Mouse (Mus musculus): ENCODE results near the gene Cd5l. TPM values are rescaled to one million over a fixed set of nuclear protein-coding genes. Genes with fewer than 3 reads are reported as not detected.
"Not testable (repeated sequence)": the region's sequence is repeated elsewhere in the genome, so short reads cannot be mapped to it uniquely, and the experiment has no call there.

The Cd5l gene
- polyA plus RNA-seq, 1 experiment from 2014 or later, result not detected

GRCm38 (mm10) chr3:87377228-87377627 is 19.5 kb downstream of the Cd5l start:
- Histone ChIP-seq H3K4me3 (replicated peaks) (no peak overlapping the region), H3K4me1 (replicated peaks) (no peaks in the 10 kb centered on the region), H3K27me3 (no peaks in the 10 kb centered on the region), H3K9me3 (no peaks in the 10 kb centered on the region), H3K4me2 (no peak overlapping the region), H3K27ac (no peak overlapping the region), H3K9ac (replicated peaks) (no peak overlapping the region), H3K36me3 (no peaks in the 10 kb centered on the region)
- WGBS, result 69% methylated on average over 3 of the region's 3 CpGs
- no peak for ATAC-seq (ENCODE audit: insufficient number of reproducible peaks, insufficient read depth, low FRiP score, low TSS enrichment, low read depth)

DNA sequence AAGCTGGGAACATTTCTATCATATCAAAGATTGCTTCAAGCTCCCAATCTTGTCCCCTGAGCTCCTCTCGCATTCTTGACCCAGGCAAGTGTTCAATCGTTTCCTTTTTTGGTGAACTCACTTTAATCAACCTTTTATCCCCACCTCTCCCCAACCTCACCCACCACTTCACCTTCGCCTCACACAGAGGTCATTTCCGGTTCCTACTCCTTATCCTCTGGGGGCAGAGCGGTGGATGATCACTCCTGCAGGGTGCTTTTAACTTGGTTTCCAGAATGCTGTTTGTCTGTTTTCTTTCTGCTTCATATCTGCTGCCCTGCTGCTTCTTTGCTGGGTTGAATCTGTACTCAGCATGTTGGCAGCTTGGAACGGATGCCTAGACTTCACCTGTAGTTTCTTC is 20.0 kb downstream of the Cd5l start:
- Histone ChIP-seq H3K9me3 (no peaks in the 10 kb centered on the region), H3K27ac (no peak overlapping the region), H3K36me3 (no peaks in the 10 kb centered on the region), H3K4me1 (replicated peaks) (no peaks in the 10 kb centered on the region), H3K4me2 (no peak overlapping the region), H3K4me3 (replicated peaks) (no peak overlapping the region), H3K9ac (replicated peaks) (no peak overlapping the region), H3K27me3 (no peaks in the 10 kb centered on the region)
- ATAC-seq (ENCODE audit: insufficient number of reproducible peaks, insufficient read depth, low FRiP score, low TSS enrichment, low read depth), result no peak
- WGBS, result 51% methylated on average over 6 of the region's 6 CpGs

DNA sequence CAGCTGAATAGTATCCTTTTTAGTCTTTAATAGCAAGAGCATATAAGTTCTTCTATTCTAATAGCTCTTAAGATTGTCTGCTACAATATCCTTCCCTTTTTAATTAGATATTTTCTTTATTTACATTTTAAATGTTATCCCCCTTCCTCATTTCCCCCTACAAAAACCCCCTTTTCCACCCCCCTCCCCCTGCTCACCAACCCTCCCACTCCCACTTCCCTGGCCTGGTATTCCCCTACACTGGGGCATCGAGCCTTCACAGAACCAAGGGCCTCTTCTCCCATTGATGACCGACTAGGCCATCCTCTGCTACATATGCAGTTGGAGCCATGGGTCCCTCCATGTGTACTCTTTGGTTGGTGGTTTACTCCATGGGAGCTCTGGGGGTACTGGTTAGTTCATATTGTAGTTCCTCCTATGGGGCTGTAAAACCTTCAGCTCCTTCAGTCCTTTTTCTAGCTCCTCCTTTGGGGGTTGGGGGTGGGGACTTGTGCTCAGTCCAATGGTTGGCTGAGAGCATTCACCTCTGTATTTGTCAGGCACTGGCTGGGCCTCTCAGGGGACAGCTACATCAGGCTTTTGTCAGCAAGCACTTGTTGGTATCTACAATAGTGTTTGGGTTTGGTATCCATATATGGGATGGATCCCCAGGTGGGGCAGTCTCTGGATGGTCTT is 22.1 kb downstream of the Cd5l start:
- not testable (repeated sequence) for H3K27ac ChIP-seq; H3K4me3 ChIP-seq (replicated peaks); H3K9me3 ChIP-seq; H3K9ac ChIP-seq (replicated peaks); H3K4me1 ChIP-seq (replicated peaks); ATAC-seq (ENCODE audit: insufficient number of reproducible peaks, insufficient read depth, low FRiP score, low TSS enrichment, low read depth); H3K27me3 ChIP-seq; H3K36me3 ChIP-seq; H3K4me2 ChIP-seq
- 89% methylated on average over 2 of the region's 2 CpGs for WGBS

GRCm38 (mm10) chr3:87381806-87382712 is 24.4 kb downstream of the Cd5l start:
- Histone ChIP-seq H3K4me2 (no peak overlapping the region), H3K4me3 (replicated peaks) (no peak overlapping the region), H3K9me3 (no peaks in the 10 kb centered on the region), H3K36me3 (no peaks in the 10 kb centered on the region), H3K4me1 (replicated peaks) (no peaks in the 10 kb centered on the region), H3K9ac (replicated peaks) (no peak overlapping the region), H3K27ac (no peak overlapping the region), H3K27me3 (no peaks in the 10 kb centered on the region)
- ATAC-seq (ENCODE audit: insufficient number of reproducible peaks, insufficient read depth, low FRiP score, low TSS enrichment, low read depth), result no peak
- WGBS, result 72% methylated on average over 7 of the region's 7 CpGs

DNA sequence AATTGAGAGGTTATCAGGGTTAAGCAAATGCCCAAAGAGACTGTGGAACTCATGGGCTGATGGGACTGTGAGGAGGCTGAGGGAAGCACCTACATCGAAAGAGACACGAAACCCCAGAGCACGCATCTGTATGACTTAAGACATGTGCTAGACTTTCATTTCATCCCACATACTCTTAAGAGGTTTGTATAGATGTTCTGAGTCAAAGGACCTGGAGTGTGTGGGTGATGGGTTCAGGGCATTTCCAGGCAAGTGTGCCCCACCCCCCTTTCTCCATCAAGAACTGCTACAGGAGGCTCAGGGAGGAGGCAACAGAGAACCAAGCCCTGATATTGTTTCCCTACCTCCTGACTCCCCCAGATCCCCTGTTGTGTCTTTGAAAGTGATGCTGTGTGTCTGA is 25.6 kb downstream of the Cd5l start:
- no peak for ATAC-seq (ENCODE audit: insufficient number of reproducible peaks, insufficient read depth, low FRiP score, low TSS enrichment, low read depth)
- 93% methylated on average over 3 of the region's 3 CpGs for WGBS
- H3K36me3 ChIP-seq, result no peaks in the 10 kb centered on the region
- H3K4me1 ChIP-seq (replicated peaks), result no peaks in the 10 kb centered on the region
- H3K4me2 ChIP-seq, result no peak overlapping the region
- no peak overlapping the region for H3K9ac ChIP-seq (replicated peaks)
- H3K27me3 ChIP-seq, result no peaks in the 10 kb centered on the region
- no peaks in the 10 kb centered on the region for H3K9me3 ChIP-seq
- no peak overlapping the region for H3K4me3 ChIP-seq (replicated peaks)
- no peak overlapping the region for H3K27ac ChIP-seq

DNA sequence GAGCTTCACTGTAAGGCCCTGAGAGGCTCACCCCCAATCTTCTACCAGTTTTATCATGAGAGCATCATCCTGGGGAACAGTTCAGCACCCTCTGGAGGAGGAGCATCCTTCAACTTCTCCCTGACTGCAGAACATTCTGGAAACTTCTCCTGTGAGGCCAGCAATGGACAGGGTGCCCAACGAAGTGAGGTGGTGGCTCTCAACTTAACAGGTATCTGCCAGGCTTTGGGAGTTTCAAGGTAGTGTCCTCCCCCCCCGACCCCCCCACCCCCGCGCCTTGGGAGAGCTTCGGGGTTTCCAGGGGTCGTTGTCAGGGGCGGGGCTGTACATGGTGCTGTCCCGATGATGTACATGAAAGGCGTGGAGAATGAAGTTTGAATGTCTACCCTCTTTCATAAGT is 27.4 kb downstream of the Cd5l start:
- Histone ChIP-seq H3K4me2 (no peak overlapping the region), H3K9me3 (no peaks in the 10 kb centered on the region), H3K4me3 (replicated peaks) (no peak overlapping the region), H3K9ac (replicated peaks) (no peak overlapping the region), H3K27ac (no peak overlapping the region), H3K36me3 (no peaks in the 10 kb centered on the region), H3K4me1 (replicated peaks) (no peaks in the 10 kb centered on the region), H3K27me3 (no peaks in the 10 kb centered on the region)
- ATAC-seq (ENCODE audit: insufficient number of reproducible peaks, insufficient read depth, low FRiP score, low TSS enrichment, low read depth), result no peak
- 87% methylated on average over 9 of the region's 9 CpGs for WGBS

- no peak overlapping the region for H3K4me2 ChIP-seq
- no peak overlapping the region for H3K9ac ChIP-seq (replicated peaks)
Measured at GRCm38 (mm10) chr3:87390935-87391334, 33.3 kb downstream of the Cd5l start.

DNA sequence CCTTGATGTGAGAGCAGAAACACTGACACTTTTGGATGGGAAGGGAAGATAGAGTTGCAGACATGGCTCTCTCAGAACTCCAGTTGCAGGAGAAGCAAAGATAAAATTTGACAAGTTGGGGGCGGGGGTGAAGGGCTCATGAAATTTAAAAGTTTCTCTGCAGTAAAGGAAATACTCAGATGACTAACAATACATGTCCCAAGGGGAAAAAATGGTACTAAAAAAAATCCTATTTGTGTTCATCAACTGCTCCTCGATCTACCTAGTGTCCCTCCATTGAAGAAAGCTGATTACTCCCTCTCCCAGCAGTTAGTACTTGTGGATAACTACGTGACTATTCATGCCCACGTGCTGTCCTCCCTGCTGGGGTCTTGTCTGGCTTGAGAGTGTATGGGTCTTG is 41.1 kb downstream of the Cd5l start:
- no peak overlapping the region for H3K27ac ChIP-seq
- no peaks in the 10 kb centered on the region for H3K9me3 ChIP-seq
- no peaks in the 10 kb centered on the region for H3K4me1 ChIP-seq (replicated peaks)
- no peak for ATAC-seq (ENCODE audit: insufficient number of reproducible peaks, insufficient read depth, low FRiP score, low TSS enrichment, low read depth)
- no peak overlapping the region for H3K4me2 ChIP-seq
- H3K27me3 ChIP-seq, result no peaks in the 10 kb centered on the region
- H3K9ac ChIP-seq (replicated peaks), result no peak overlapping the region
- no peaks in the 10 kb centered on the region for H3K36me3 ChIP-seq
- 63% methylated on average over 4 of the region's 4 CpGs for WGBS
- H3K4me3 ChIP-seq (replicated peaks), result no peak overlapping the region

More at GRCm38 (mm10) chr3:87390935-87391334, 33.3 kb downstream of the Cd5l start:
- WGBS, result 92% methylated on average over 1 of the region's 1 CpGs
- Histone ChIP-seq H3K4me3 (replicated peaks) (no peak overlapping the region), H3K27ac (no peak overlapping the region), H3K36me3 (no peaks in the 10 kb centered on the region), H3K9me3 (no peaks in the 10 kb centered on the region), H3K4me1 (replicated peaks) (no peaks in the 10 kb centered on the region), H3K27me3 (no peaks in the 10 kb centered on the region)
- ATAC-seq (ENCODE audit: insufficient number of reproducible peaks, insufficient read depth, low FRiP score, low TSS enrichment, low read depth), result no peak

DNA sequence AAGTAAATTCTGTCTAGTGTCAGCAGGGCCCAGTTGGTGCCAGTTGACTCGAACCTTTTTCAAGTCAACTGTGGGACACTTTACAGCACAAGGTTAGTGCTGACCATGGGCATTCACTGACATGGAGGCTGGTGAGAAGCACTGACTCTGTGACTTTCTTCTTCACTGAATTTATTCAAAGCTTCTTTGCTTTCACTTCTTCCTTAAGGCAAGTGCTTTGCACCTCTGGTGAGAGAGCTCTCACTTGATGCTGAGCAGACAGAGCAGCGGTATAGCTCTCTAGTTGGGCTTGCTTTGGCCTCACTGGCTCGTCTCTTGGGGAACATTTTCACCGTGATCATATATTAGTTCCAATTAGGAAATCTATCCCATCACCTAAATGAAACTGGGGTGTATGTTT is 42.2 kb downstream of the Cd5l start:
- no peak for ATAC-seq (ENCODE audit: insufficient number of reproducible peaks, insufficient read depth, low FRiP score, low TSS enrichment, low read depth)
- no peaks in the 10 kb centered on the region for H3K27me3 ChIP-seq
- H3K9ac ChIP-seq (replicated peaks), result no peak overlapping the region
- no peaks in the 10 kb centered on the region for H3K4me1 ChIP-seq (replicated peaks)
- no peaks in the 10 kb centered on the region for H3K36me3 ChIP-seq
- no peak overlapping the region for H3K4me3 ChIP-seq (replicated peaks)
- H3K9me3 ChIP-seq, result no peaks in the 10 kb centered on the region
- no peak overlapping the region for H3K4me2 ChIP-seq
- 87% methylated on average over 4 of the region's 4 CpGs for WGBS
- H3K27ac ChIP-seq, result no peak overlapping the region

DNA sequence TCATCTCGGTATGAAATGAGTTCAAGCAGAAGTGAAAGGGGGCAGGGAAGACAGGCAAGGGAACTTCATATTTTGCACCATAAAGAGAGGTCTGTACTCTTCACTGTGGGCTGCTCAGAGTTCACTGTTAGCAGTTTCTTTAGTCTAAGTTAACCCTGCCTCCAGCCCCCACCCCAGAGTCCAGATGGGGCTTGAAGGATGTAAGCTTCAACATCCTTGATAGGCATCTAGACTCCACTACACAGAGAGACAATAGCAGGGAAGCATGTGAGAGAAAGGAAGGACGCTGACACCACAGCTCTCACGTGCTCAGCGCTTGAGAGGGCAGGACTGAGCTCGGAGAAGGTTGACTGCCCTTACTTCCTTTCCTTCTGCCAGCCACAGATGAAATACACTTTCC is 43.6 kb downstream of the Cd5l start:
- no peak for ATAC-seq (ENCODE audit: insufficient number of reproducible peaks, insufficient read depth, low FRiP score, low TSS enrichment, low read depth)
- no peak overlapping the region for H3K27ac ChIP-seq
- H3K9me3 ChIP-seq, result no peaks in the 10 kb centered on the region
- no peaks in the 10 kb centered on the region for H3K36me3 ChIP-seq
- no peaks in the 10 kb centered on the region for H3K4me1 ChIP-seq (replicated peaks)
- no peaks in the 10 kb centered on the region for H3K27me3 ChIP-seq
- H3K4me3 ChIP-seq (replicated peaks), result no peak overlapping the region
- no peak overlapping the region for H3K4me2 ChIP-seq
- WGBS, result 73% methylated on average over 5 of the region's 5 CpGs
- H3K9ac ChIP-seq (replicated peaks), result no peak overlapping the region

DNA sequence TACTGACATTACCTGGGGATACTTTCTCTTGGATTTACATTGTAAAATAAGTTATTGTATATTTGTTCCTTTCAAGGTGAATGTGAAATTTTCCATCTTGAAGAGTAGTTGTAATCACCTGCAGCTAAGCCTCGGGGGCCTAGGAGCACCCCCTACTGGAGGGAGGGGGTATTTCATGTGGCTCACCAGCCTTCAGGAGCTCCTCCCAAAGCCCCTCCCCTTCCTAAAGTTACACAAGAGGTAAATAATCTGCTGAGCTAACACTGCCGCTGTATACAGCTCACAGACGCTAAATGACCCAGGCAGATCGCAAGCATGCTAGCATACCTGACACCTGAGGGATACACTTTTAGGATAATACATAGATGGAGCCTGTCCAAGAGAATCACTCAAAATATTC is 50.5 kb downstream of the Cd5l start:
- Histone ChIP-seq H3K4me1 (replicated peaks) (no peaks in the 10 kb centered on the region), H3K4me2 (no peak overlapping the region), H3K9ac (replicated peaks) (no peak overlapping the region), H3K9me3 (no peaks in the 10 kb centered on the region), H3K27me3 (no peaks in the 10 kb centered on the region), H3K4me3 (replicated peaks) (no peak overlapping the region), H3K36me3 (no peaks in the 10 kb centered on the region), H3K27ac (no peak overlapping the region)
- WGBS, result 23% methylated on average over 4 of the region's 4 CpGs
- no peak for ATAC-seq (ENCODE audit: insufficient number of reproducible peaks, insufficient read depth, low FRiP score, low TSS enrichment, low read depth)

Data from limb, embryonic 12.5 days (tissue).